Mouse (Mus musculus): ENCODE results near the gene Cyp2d10.
"Not testable (repeated sequence)": the region's sequence is repeated elsewhere in the genome, so short reads cannot be mapped to it uniquely, and the experiment has no call there.

The Cyp2d10 gene

DNA sequence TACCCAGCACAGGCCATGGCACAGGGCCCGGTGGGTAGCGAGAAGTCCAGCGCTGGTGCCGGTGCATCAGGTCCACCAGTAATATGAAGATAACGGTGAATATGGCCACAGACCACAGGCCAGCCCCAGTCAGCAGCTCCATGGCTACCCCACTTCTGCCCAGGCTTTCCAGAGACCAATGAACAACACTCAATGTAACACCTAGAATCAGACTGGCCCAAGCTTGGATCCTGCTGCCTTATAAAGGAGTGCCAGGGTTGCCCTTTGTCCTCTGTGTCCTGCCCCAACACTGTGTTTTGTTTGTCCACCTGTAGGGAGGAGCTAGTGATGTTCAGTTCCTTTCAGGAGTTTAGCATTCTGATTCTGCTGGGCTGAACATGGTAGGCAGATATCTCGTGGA lies at the start of gene Cyp2d10:
Cyp2d10 (minus strand) TSS at position 215 of the 400 bp plus-strand sequence.
- no peak for DNase-seq (ENCODE audit: extremely low read depth, low read depth, low spot score)

DNA sequence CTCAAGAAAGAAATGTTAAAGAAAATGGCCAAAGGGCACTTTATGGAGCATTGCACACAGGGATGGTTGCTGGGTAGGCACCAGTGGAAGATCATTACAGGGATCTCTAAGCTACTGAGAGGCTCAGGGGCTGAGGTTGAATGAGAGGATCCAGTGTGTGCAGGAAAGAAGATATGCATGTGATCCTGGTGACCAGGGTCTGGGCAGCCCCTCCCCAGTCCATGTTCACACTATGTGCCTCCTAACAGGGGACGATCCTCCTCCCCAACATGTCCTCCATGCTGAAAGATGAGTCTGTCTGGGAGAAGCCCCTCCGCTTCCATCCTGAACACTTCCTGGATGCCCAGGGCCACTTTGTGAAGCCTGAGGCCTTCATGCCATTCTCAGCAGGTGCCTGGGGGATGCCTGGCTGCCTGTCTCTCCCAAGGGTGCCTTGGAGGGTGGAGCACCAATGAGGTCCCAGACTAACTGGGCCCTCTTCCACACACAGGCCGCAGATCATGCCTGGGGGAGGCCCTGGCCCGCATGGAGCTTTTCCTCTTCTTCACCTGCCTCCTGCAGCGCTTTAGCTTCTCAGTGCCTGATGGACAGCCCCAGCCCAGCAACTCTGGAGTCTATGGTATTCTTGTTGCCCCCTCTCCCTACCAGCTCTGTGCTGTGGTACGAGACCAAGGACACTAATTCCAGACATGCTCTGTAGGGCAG lies 49.2 kb upstream of the Cyp2d10 start:
- DNase-seq (ENCODE audit: extremely low read depth, low read depth, low spot score): not testable (repeated sequence)

DNA sequence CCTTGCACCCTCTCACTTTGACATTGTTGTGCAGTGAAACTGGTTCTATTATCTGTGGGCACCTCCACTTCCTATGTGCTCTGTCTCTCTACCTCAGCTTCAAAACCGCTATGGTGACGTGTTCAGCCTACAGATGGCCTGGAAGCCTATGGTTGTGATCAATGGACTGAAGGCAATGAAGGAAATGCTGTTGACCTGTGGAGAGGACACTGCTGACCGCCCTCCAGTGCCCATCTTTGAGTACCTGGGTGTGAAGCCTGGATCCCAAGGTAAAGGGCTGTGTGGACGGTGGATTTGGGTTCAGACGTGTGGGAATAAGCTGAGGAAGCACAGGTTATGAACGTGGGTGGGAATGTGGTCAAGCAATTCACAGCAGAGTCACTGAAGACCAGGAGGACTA lies 46.5 kb upstream of the Cyp2d10 start:
- not testable (repeated sequence) for DNase-seq (ENCODE audit: extremely low read depth, low read depth, low spot score)

DNA sequence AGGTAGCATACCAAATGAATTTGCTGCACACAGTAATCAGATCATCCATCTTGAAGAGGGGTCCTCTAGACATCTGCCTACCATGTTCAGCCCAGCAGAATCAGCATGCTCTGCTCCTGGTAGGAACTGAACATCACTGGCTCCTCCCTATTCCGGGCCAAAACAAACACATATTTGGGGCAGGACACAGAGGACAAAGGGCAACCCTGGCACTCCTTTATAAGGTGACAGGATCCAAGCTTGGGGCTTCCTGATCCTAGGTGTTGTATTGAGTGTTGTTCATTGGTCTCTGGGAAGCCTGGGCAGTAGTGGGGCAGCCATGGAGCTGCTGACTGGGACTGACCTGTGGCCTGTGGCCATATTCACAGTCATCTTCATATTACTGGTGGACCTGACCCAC lies 45.1 kb upstream of the Cyp2d10 start:
- not testable (repeated sequence) for DNase-seq (ENCODE audit: extremely low read depth, low read depth, low spot score)

DNA sequence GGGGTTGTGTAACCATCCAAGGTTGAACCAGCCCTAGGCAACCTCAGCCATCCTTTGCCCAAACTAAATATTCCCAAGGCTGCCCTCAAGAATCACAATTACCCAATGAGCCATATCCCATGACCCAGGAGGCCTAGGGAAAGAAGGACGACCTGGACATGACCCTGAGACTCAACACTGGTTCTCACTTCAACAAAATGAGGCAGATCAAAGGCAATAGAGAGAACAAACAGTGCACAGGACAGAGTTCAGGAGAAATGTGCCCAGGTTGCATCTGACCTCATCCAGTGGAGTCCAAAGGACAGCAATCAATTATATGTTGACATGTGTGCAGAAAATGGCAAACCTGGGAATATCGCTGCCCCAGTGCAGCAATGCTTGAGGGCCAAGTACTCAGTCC lies 43.0 kb upstream of the Cyp2d10 start:
- DNase-seq (ENCODE audit: extremely low read depth, low read depth, low spot score): not testable (repeated sequence)

DNA sequence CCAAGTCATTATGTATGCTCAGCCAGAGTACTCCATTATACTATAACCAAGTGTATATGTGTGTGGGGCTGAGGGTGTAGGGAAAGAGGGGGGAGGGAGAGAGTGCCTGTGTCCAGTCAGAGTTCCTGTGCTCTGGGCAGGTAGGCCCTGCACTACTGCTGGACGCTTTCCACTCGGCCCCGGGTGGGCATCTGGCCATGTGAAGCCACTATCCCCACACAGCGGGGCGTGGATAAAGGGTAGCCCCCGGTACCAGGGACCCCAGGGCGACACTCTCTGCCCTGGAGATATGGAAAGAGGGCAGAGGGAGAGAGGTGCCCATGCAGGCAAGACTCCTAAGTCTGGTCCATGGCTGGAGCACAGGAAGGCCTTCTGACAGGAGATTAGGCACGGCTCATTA lies 38.2 kb upstream of the Cyp2d10 start:
- DNase-seq (ENCODE audit: extremely low read depth, low read depth, low spot score): no peak

DNA sequence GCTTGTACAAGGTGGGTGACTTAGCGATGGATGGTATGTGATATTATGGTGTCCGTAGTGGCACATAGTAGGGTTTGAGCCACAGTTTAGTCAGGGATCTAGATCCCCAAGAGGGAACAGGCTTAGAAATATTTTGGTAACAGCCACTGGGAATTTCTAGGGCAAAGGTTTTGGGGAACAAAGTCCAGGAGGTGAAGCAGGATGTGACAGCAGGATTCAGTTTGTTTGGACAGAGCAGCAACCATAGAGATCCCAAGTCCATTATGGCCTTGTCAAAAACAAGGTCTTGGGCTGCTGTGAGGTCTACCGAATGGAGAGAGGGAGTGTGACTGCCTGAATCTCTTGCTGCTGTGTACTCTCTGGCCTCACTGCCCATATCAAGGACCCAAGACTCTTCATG lies 36.7 kb upstream of the Cyp2d10 start:
- DNase-seq (ENCODE audit: extremely low read depth, low read depth, low spot score): no peak

DNA sequence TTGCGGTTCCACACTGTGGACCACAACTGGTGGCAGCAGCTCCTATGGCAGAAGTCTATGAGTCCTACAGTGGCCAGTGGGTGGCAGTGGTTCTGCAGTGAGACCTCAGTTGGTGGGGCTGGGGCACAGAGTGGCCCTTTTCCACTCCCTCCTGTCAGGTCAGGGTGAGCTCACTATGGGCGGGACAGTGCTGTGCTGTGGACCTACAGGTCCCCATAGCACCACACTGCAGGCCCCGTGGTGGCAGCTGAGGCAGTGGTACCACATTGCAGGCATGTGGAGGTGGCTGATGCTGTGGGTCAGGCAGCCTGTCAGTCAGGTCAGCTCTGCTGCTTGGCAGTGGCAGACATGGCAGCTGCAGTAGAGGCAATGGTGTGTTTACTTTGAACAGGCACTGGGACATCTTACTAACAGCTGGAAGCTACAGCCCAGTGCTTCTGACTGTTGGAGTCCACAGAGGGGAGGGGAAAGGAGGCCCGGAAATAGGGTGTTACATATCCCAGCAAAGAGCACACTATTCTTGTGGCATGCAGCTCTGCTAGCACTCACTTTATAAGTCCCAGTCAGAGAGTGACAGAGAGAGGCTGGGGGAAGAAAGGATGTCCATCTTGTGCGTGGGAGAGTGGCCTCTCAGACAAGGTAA lies 31.1 kb upstream of the Cyp2d10 start:
- no peak for DNase-seq (ENCODE audit: extremely low read depth, low read depth, low spot score)

DNA sequence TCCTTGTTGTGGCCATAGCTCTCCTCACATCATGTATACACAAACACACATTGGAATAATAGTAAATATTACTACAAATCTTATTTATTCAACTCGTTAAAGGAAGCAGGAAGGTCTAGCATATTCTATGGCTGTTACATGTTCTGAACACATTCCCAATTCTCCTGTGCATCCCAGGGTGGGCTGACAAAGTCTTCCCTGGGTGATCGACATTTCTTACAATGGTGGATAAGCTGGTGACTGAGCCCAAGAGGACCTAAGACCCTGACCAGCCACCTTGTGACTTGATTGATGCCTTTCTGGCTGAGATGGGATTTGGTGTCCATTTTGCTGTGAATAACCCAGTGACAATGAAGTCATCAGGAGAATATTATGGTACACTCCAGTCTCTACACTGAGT lies 28.6 kb upstream of the Cyp2d10 start:
- no peak for DNase-seq (ENCODE audit: extremely low read depth, low read depth, low spot score)

DNA sequence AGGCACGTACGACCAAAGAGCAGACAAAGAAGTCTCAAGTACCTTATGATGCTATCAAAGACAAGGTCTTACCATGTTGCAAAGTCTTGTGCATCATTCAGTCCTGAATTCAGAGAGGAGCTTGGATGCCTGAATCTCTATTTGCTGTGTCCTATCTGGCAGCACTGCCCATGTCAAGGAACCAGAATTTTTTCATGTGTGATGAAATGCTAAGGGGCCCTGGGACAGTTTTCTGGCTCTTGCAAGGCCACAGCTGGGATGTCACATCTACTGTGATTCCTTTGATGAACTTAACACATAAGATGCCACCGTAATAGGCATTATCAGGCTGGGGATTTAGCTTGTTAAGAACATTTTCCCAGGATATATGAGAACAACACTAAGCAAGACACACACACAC lies 28.0 kb upstream of the Cyp2d10 start:
- no peak for DNase-seq (ENCODE audit: extremely low read depth, low read depth, low spot score)

DNA sequence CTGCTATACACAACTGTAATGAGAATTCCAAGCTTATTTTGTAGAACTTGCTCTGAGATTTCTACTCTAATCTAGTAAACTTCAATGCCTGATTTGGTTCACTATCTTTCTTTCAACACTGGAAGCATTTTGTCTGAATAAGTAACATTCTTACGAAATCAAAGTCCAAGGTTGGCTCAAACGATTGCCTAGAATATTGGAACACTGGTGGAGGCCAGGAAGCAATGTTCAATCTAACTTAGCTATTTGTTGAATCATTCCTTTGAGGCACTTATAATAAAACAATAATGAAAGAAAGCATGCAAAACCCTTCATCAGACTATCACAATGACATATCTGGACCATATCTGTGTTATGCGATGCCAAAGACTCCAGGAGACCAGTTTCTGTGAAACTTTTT lies 27.5 kb upstream of the Cyp2d10 start:
- DNase-seq (ENCODE audit: extremely low read depth, low read depth, low spot score): no peak

DNA sequence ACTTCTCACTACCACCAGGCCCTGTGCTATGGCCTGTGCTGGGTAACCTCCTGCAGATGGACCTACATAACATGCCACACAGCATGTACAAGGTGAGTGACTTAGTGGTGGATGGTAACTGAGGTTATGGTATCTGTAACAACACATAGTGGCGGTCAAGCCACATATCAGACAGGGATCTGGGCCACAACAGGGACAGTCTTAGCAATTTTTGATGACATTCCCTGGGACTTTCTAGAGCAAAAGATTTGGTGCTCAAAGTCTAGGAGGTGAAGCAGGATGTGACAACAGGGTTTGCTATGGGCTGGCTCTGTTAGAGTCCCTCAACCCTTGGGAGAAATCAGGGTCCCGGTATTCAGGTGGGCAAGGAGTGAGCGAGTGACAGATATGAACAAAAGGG lies 26.6 kb upstream of the Cyp2d10 start:
- no peak for DNase-seq (ENCODE audit: extremely low read depth, low read depth, low spot score)

DNA sequence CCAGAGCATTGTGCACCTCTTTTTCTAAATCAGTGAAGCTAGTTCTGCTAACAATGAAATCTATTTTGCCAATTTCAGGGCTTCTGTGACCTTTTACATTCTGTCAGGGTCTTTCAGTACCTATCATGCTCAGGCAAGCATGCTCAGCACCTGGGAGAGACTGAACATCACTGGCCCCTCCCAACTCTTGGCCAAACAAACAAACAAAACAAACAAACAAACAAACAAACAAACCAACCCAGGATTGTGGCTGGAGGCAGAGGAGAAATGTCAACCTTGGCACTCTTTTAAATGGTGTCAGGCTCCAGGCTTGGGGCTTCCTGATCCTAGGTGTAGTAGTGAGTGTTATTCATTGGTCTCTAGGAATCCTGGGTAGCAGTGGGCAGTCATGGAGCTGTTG lies 26.1 kb upstream of the Cyp2d10 start, which contains the start of gene Cyp2d9:
Cyp2d9 (plus strand) TSS at position 301 of the 400 bp plus-strand sequence.
- DNase-seq (ENCODE audit: extremely low read depth, low read depth, low spot score): no peak

DNA sequence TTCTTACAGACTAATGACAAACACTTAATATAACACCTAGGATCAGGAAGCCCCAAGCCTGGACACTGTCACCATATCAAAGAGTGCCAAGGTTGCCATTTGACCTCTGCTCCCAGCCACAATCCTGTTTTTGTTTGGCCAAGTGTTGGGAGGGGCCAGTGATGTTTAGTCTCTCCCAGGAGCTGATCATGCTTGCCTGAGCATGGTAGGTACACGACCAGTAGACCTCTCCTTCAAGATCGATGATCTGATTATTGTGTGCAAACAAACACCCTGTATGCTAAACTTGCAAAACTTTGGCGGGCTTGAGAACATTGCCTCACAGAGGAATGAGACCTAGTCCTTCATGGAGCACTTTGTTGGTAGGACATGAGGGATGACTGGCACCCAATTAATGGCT lies 16.5 kb upstream of the Cyp2d10 start:
- no peak for DNase-seq (ENCODE audit: extremely low read depth, low read depth, low spot score)

DNA sequence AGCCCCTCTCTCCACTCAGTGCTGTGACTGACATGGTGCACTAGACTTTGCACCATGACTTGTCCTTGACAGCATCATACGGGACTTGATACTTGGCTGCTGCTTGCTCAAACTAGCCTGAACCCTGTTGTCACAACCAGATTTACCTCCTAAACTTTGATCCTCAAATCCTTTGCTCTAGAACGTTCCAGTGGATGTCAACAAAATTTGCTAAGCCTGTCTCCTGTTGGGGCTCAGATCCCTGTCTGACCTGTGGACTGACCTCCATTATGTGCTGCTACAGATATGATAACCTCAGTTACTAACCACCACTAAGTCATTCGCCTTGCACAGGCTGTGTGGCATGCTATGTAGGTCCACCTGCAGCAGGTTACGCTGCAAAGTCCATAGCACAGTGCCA lies 15.9 kb upstream of the Cyp2d10 start:
- DNase-seq (ENCODE audit: extremely low read depth, low read depth, low spot score): no peak

DNA sequence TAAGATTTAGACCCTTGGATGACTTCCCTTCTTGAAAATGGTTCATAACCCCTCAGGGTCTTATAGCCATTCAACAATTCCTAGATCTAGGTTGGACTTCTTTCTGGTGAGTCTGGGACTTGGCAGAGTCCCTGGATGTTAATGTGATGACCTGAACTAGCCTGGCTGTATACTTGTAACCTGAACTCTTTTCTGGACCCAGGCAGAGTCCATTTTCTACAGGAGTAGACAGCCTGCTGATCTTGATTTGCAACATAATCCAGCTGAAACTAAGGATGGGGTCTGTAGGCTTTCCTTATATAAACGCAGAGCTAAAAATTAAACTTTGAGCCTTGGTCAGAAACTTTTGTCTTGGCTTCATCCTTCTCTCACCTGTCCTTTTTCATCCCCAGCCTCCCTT lies 11.6 kb upstream of the Cyp2d10 start:
- no peak for DNase-seq (ENCODE audit: extremely low read depth, low read depth, low spot score)

DNA sequence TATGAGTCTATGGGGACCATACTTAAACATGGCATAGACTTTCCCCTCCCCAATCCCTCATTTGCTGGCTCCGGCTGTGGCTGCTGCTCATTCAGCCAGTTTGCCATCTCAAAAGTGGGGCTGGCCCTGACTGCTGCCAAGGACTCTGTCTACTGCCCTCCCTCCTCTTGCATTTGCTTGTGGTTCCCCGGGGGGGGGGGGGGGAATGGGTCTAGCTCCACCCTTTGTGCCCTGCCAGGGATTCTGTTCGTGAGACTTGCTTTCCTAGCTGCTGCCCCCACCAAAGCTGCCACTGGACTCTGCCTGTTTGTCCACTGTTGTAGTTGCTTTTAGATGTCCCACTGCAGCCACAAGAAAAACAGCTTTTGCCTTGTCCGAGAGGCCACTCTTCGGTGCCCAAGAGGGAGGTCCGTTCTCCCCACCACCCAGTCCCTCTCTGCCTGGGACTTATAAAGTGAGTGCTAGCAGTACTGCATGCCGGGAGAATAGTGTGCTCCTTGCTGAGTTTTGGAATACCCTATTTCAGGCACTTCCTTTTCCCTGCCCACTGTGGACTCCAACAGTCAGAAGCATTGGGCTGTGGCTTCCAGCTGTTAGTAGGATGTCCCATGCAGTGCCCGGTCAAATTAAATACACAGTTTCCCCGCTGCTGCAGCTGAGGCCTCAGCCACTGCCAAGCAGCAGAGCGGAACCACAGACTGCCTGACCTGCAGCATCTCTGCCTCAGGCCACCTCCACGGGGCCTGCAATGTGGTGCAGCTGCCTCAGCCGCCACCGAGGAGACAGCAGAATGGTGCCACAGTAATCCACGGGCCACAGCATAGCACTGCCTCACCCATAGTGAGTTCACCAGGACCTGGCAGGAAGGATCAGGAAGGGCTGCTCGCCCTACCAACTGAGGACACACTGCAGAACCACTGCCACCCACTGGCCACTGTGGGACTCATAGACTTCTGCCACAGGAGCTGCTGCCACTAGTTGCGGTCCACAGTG lies 10.1 kb upstream of the Cyp2d10 start:
- DNase-seq (ENCODE audit: extremely low read depth, low read depth, low spot score): no peak

DNA sequence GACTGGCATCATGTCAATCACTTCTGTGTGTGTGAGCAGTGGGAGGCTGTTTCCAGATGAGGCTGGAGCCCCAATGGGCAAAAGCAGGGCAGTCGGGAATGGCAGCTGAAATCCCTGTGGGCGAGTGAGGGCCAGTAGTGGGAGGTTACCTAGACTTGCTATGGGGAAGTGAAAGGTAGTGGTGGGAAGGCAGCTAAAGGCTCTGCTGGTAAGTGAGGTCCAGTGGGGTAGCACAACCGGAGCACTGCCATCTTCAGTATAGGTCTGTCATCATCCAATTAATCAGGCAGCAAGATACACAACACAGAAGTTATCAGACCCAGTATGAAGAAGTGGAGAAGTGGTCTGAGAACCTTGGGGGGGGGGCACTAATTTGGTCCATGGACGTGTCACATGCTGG lies 541 bp upstream of the Cyp2d10 start:
- DNase-seq (ENCODE audit: extremely low read depth, low read depth, low spot score): no peak

DNA sequence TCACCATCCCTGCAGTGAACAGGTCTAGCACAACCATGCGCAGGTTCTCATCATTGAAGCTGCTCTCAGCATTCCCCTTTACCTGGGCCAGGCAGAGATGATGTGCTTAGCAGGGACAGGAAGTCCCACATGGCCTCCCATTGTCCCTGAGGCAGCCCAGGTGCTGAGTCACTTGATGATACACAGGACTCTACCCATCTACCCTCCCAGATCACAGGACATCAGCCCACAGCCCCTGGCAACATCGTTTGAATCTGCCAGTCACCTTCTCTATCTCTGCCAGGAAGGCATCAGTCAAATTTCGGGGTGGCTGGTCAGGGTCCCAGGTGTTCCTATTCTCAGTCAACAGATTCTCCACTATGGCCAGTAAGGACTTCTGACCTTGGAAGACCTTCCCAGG lies 2.8 kb downstream of the Cyp2d10 start:
- DNase-seq (ENCODE audit: extremely low read depth, low read depth, low spot score): no peak

DNA sequence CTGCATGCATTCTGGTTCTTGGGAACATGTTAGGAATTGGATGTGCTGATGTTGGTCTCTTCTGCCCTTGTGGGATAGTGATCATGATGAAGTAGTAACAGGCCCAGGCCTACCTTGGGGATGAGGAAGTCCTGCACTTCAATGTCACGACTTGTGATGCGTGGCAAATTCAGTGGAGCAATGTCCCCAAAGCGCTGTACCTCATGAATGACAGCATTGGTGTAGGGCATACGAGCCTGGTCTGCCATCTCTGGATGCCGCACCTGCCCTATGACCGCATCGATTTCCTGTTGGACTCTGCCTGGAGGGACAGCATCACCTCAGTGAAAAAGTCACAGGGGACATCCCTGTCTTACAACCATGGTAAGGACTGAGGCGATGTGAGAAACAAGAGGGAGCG lies 3.4 kb downstream of the Cyp2d10 start:
- DNase-seq (ENCODE audit: extremely low read depth, low read depth, low spot score): no peak

DNA sequence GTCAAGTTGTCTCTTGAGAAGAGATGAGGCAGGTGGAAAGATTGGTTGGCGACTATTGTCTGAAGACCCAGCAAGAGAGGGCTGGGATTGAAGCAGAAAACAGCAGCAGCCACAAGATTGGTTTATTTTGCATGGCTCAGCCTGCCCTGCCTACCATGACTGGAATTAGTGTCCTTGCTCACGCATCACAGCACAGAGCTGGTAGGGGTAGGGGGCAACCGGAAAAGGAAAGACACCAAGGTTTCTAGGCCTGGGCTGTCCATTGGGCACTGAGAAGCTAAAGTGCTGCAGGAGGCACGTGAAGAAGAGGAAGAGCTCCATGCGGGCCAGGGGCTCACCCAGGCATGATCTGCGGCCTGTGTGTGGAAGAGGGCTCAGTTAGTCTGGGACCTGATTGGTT lies 4.3 kb downstream of the Cyp2d10 start:
- no peak for DNase-seq (ENCODE audit: extremely low read depth, low read depth, low spot score)

DNA sequence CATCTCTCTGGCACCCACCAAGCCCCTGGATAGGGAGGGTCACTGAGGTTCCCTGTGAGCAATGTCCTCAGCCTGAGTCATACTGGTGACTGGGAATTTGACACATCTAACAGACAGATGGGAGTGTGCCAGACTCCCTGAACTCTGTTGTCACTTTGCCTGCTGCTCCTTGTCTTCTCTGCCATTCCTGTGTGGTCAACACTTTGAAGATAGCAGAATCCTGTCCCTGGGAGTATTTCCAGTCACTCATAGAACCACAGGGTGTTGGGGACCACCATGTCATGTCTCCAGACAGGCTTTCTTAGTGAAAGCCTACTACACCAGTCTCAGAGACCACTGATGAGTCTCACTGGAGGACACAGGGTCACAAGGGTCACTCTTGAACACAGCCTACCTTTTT lies 4.9 kb downstream of the Cyp2d10 start:
- DNase-seq (ENCODE audit: extremely low read depth, low read depth, low spot score): no peak
